Mouse (Mus musculus): ENCODE results near the gene Gm3594.
"Not testable (repeated sequence)": the region's sequence is repeated elsewhere in the genome, so short reads cannot be mapped to it uniquely, and the experiment has no call there.

Gm3594 gene

DNA sequence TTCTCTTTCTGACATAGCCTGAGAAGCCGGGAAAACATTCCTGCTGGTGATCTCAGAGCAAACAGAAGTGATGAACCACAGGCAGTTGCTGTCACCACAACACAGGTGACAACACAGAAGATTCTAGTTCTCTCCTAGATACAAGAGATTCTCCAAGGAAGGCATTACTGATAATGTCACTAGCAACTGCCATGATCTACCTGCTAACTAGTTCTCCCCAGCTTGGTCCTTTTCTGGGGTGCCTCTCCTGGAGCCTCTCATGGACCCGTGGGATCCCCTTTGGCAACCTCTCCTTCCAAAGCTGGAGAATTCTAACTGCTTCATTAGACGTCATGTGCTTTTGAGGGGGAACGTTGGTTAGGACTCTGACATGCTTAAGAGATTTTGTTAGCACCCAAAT is at the start of gene Gm3594:
Gene Gm3594, minus strand, starts transcription at position 101 of the 400 bp plus-strand sequence.
- not testable (repeated sequence) for DNase-seq (ENCODE audit: low spot score in 2 of 2)

DNA sequence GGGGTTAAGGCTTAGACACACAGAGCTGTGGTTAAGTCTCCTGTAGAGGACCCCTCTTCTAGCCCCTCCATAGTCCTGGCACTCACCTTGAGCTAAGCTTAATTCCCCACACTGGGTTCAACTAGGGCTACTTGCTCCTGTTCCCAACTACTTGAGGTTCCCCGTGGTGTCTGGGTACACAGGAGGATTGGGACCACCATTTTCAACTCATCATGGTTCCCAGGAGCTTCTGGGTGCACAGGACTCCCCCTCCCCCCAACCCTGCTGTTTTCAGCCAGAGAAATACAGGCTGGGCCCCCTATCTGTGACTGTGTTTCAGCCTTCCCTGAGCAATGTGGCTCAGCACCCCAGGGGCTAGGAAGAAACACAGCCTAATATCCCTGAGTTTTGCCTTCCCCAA is 41.9 kb upstream of the Gm3594 start:
- DNase-seq (ENCODE audit: low spot score in 2 of 2), result not testable (repeated sequence)

- not testable (repeated sequence) for DNase-seq (ENCODE audit: low spot score in 2 of 2)
Observed at GRCm38 (mm10) chr14:6485541-6485940, 41.1 kb upstream of the Gm3594 start.

GRCm38 (mm10) chr14:6482126-6482525 is 37.7 kb upstream of the Gm3594 start:
- not testable (repeated sequence) for DNase-seq (ENCODE audit: low spot score in 2 of 2)

DNA sequence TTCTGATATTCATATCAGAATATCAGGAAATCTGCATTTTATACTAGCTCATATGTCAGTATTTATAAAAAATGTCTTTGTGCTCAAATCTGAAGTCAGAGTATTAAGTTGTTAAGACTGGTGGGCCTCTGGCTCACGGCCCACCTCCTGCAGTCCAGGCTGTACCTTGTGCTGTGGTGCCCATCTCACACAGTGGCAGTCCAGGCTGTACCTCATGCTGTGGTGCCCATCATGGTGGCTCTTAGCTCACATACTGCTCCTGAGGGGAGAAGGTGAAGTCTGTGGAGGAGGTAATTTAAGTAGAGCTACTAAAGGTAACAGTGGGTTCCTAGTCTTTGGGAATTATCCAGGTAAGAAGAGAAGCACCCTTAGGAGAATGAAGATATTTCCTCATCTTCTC is 27.4 kb upstream of the Gm3594 start:
- not testable (repeated sequence) for DNase-seq (ENCODE audit: low spot score in 2 of 2)

GRCm38 (mm10) chr14:6440774-6441173 is 3.6 kb downstream of the Gm3594 start:
- DNase-seq (ENCODE audit: low spot score in 2 of 2), result not testable (repeated sequence)

GRCm38 (mm10) chr14:6440206-6440605 is 4.2 kb downstream of the Gm3594 start:
- not testable (repeated sequence) for DNase-seq (ENCODE audit: low spot score in 2 of 2)

DNA sequence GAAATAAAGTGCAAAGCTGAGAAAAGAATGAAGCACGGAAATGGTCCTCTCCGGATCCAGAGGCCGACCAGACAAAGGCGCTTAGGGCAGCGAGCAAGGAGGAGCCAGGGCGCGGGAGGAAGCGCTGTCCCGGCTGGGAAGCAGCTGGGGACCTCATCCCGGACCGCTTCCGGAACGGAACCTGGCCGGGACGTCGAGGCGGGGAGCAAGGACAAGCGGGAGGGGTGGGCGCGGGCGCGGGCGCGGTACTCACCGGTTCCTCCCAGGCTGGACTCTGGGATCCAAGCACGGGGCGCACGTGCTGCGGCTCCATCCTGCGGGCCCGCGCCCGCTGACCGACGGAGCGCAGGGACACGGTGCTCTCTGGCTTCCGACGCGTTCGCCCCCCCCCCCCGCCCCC is 17.6 kb downstream of the Gm3594 start:
- not testable (repeated sequence) for DNase-seq (ENCODE audit: low spot score in 2 of 2)

GRCm38 (mm10) chr14:6426353-6426752 is 18.1 kb downstream of the Gm3594 start:
- DNase-seq (ENCODE audit: low spot score in 2 of 2), result not testable (repeated sequence)

DNA sequence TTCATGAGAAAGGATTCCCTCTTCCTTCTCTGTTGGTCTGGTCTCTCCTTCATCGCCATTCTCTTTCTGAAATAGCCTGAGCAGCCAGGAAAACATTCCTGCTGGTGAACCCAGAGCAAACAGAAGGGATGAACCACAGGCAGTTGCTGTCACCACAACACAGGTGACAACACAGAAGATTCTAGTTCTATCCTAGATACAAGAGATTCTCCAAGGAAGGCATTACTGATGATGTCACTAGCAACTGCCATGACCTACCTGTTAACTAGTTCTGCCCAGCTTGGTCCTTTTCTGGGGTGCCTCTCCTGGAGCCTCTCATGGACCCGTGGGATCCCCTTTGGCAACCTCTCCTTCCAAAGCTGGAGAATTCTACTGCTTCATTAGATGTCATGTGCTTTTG is 32.0 kb downstream of the Gm3594 start, which contains the start of gene Gm3591:
Gene Gm3591, minus strand, starts transcription at position 101 of the 400 bp plus-strand sequence.
- DNase-seq (ENCODE audit: low spot score in 2 of 2), result not testable (repeated sequence)

GRCm38 (mm10) chr14:6390219-6390618 is 54.2 kb downstream of the Gm3594 start, which contains the start of gene Gm16440:
Gene Gm16440 (minus strand): TSS chr14:6390319.
- not testable (repeated sequence) for DNase-seq (ENCODE audit: low spot score in 2 of 2)
